Mouse (Mus musculus): ENCODE data around the gene Itgal. TPM values are rescaled to one million over a fixed set of nuclear protein-coding genes. Genes with fewer than 3 reads are reported as not detected.

Gene Itgal
- polyA plus RNA-seq, 1 experiment from 2014 or later = 0.12 TPM

GRCm38 (mm10) chr7:127378310-127378921 is 82.4 kb downstream of the Itgal start:
- peaks cover 3% of the 10 kb centered on the region; the same call in 1 of the 2 replicates for H3K36me3 ChIP-seq (replicated peaks; ENCODE audit: control insufficient read depth, insufficient read depth)
- DNase-seq (ENCODE audit: low spot score) (no peak), ATAC-seq (ENCODE audit: low FRiP score) (no peak)
- no peak overlapping the region for H3K4me3 ChIP-seq (replicated peaks; ENCODE audit: low read length)
- 80% methylated on average over 6 of the region's 6 CpGs for WGBS
- H3K27ac ChIP-seq = no peak overlapping the region
- H3K4me2 ChIP-seq (replicated peaks) = no peak overlapping the region
- no peaks in the 10 kb centered on the region for H3K4me1 ChIP-seq (replicated peaks; ENCODE audit: control insufficient read depth, insufficient read depth, low read length)
- no peaks in the 10 kb centered on the region for H3K27me3 ChIP-seq (ENCODE audit: control insufficient read depth, insufficient read depth, low read length)
- H3K9ac ChIP-seq = no peak overlapping the region
- no peaks in the 10 kb centered on the region for H3K9me3 ChIP-seq (ENCODE audit: control insufficient read depth, low read length)

Other genes with a start within 250 kb of the Itgal start
- not detected in 2 replicates for gene Zg16, start 208.9 kb upstream of the Itgal start, polyA plus RNA-seq (2014; fragmentation: Nextera tagmentation; extraction: Ambion mirVana)
- gene AI467606, start 204.9 kb upstream of the Itgal start, polyA plus RNA-seq (2014; fragmentation: Nextera tagmentation; extraction: Ambion mirVana) = 1.7 and 1.9 TPM in 2 replicates
- 0.55 and 0.87 TPM in 2 replicates for gene Qprt, start 174.0 kb upstream of the Itgal start, polyA plus RNA-seq (2014; fragmentation: Nextera tagmentation; extraction: Ambion mirVana)
- not detected in 2 replicates for gene Spn, start 158.4 kb upstream of the Itgal start, polyA plus RNA-seq (2014; fragmentation: Nextera tagmentation; extraction: Ambion mirVana)
- gene Cd2bp2, start 100.2 kb upstream of the Itgal start, polyA plus RNA-seq (2014; fragmentation: Nextera tagmentation; extraction: Ambion mirVana) = 63.7 and 64.9 TPM in 2 replicates
- gene Tbc1d10b, start 87.8 kb upstream of the Itgal start, polyA plus RNA-seq (2014; fragmentation: Nextera tagmentation; extraction: Ambion mirVana) = 24.6 and 33.0 TPM in 2 replicates
- gene Mylpf, start 87.4 kb upstream of the Itgal start, polyA plus RNA-seq (2014; fragmentation: Nextera tagmentation; extraction: Ambion mirVana) = 2.2 and 2.8 TPM in 2 replicates
- 25.0 TPM in 2 replicates for gene Zfp553, start 63.2 kb upstream of the Itgal start, polyA plus RNA-seq (2014; fragmentation: Nextera tagmentation; extraction: Ambion mirVana)
- 8.3 and 9.2 TPM in 2 replicates for gene Sept1, start 63.1 kb upstream of the Itgal start, polyA plus RNA-seq (2014; fragmentation: Nextera tagmentation; extraction: Ambion mirVana)
- 63.4 and 63.5 TPM in 2 replicates for gene Zfp771, start 52.0 kb upstream of the Itgal start, polyA plus RNA-seq (2014; fragmentation: Nextera tagmentation; extraction: Ambion mirVana)
- gene Dctpp1, start 35.6 kb upstream of the Itgal start, polyA plus RNA-seq (2014; fragmentation: Nextera tagmentation; extraction: Ambion mirVana) = 119 and 126 TPM in 2 replicates
- gene Sephs2, start 22.2 kb upstream of the Itgal start, polyA plus RNA-seq (2014; fragmentation: Nextera tagmentation; extraction: Ambion mirVana) = 76.3 and 80.6 TPM in 2 replicates
- gene Zfp768, start 49.3 kb downstream of the Itgal start, polyA plus RNA-seq (2014; fragmentation: Nextera tagmentation; extraction: Ambion mirVana) = 4.8 and 6.1 TPM in 2 replicates
- gene Zfp747, start 79.8 kb downstream of the Itgal start, polyA plus RNA-seq (2014; fragmentation: Nextera tagmentation; extraction: Ambion mirVana) = 8.2 and 8.5 TPM in 2 replicates
- 4.5 and 5.7 TPM in 2 replicates for gene 9130019O22Rik, start 90.9 kb downstream of the Itgal start, polyA plus RNA-seq (2014; fragmentation: Nextera tagmentation; extraction: Ambion mirVana)
- 6.1 and 6.4 TPM in 2 replicates for gene E430018J23Rik, start 97.4 kb downstream of the Itgal start, polyA plus RNA-seq (2014; fragmentation: Nextera tagmentation; extraction: Ambion mirVana)
- 4.2 and 5.3 TPM in 2 replicates for gene Zfp764, start 110.6 kb downstream of the Itgal start, polyA plus RNA-seq (2014; fragmentation: Nextera tagmentation; extraction: Ambion mirVana)
- 25.6 and 31.6 TPM in 2 replicates for gene Zfp688, start 125.8 kb downstream of the Itgal start, polyA plus RNA-seq (2014; fragmentation: Nextera tagmentation; extraction: Ambion mirVana)
- 12.9 and 14.0 TPM in 2 replicates for gene Zfp689, start 152.9 kb downstream of the Itgal start, polyA plus RNA-seq (2014; fragmentation: Nextera tagmentation; extraction: Ambion mirVana)
- 36.1 and 37.5 TPM in 2 replicates for gene Prr14, start 163.4 kb downstream of the Itgal start, polyA plus RNA-seq (2014; fragmentation: Nextera tagmentation; extraction: Ambion mirVana)
- gene Fbrs, start 182.9 kb downstream of the Itgal start, polyA plus RNA-seq (2014; fragmentation: Nextera tagmentation; extraction: Ambion mirVana) = 13.6 and 15.3 TPM in 2 replicates
- gene Srcap, start 215.7 kb downstream of the Itgal start, polyA plus RNA-seq (2014; fragmentation: Nextera tagmentation; extraction: Ambion mirVana) = 62.1 and 67.3 TPM in 2 replicates
- 15.6 TPM in 2 replicates for gene Gm42715, start 223.3 kb downstream of the Itgal start, polyA plus RNA-seq (2014; fragmentation: Nextera tagmentation; extraction: Ambion mirVana)

Measured in hindbrain, embryonic 14.5 days (tissue).